Mouse (Mus musculus) left cerebral cortex, adult 18-20 months (tissue): ENCODE measurements around the gene Ghrh. TPM values are rescaled to one million over a fixed set of nuclear protein-coding genes. Genes with fewer than 3 reads are reported as not detected.
"Not testable (repeated sequence)": the region's sequence is repeated elsewhere in the genome, so short reads cannot be mapped to it uniquely, and the experiment has no call there.

Source experiments
- DNase-seq, 2 experiments: peaks; one replicate each; pipeline ENCODE4 v3.0.0; 2021 to 2022; ENCODE audit warnings: low spot score in 2 of 2, mixed read lengths in 1 of 2
- long read RNA-seq, 2 experiments: library from polyadenylated mRNA; stranded (forward); transcript quantifications; one replicate each; pipeline ENCODE4 v2.0.0; 2021
- total RNA-seq, 2 experiments: library from RNA; stranded (reverse); gene quantifications; 2 replicates each; pipeline ENCODE4 v1.2.3; 2021

Gene Ghrh
- total RNA-seq = not detected
- long read RNA-seq, experiment 1 = 0 reads
- long read RNA-seq, experiment 2 = 0 reads

DNA sequence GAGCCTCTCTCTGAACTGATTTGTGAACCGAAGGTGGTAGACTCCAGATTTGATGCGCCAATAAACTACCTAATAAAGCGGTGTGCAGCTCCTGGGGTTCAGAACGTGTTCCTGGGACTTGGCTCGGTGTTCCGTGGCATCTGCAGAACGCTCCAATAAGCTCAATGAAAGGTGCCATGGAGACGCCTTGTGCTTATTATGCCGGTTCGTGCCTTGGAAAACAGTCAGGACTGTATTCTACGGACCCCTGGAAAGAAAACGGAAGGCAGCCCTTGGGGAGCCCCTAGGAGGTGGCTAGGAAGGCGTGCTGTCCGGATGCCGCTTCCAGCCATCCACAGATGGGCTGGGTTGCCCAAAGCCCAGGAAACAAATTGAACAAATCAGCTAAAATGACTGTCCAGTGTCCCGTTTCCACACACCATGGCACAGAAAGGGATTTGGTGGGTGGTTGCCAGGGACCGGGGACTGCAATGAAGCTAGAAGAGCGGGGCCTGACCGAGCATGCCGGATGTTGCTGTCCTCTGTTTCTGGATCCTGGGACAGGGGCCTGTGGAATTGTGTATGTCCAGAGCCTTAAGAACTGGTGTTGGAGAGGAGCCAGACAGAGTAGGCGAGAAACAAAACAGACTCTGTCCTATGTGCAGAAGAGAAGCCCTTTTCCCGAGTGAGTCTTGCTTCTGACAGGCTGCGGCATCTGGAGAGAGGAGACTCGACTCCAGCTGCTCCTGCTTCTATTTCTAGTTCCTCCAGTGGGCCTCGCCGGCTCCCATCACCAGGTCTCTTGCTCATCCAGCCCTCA, at the start of gene Ghrh:
Ghrh (minus strand) TSS at position 146 of the 799 bp plus-strand sequence.
- peak; percentile 36 to 44 for DNase-seq

DNA sequence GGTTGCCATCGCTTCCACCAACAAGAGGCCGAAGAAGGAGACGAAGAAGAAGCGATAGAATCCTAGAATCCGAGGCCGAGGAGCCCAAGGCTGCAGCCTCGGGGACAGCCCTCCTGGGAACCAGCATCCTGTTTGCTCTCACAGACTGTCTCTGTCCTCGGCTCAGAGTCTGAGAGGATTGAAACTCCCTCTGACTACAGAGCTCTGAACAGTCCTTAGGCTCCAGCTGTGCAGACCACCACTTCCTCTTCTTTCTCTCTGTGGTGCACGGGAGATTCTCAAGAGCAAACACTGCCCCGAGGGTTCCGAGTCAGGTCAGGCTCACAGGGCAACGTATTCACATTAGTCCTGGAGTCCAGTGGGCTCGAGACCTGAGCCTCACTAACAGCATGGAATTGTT, 48.7 kb upstream of the Ghrh start:
- DNase-seq = no peak

DNA sequence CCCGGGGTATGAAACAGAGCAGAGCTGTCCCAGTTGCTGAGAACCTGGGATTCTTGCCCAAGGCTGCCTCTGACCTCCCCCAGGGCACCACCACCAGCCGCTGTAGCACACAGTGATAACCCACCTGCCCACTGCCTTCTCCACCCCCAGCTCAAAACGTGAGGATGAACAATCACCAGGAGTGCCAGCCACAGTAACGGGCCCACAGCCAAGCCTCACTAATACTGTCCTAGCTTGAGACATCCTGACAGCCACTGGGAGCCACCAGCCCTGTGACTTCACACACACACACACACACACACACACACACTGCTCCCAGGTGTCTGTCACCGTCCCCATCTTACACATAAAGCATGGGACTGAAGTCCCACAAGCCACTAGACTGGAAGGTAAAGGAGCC, 48.1 kb upstream of the Ghrh start:
- DNase-seq = no peak

DNA sequence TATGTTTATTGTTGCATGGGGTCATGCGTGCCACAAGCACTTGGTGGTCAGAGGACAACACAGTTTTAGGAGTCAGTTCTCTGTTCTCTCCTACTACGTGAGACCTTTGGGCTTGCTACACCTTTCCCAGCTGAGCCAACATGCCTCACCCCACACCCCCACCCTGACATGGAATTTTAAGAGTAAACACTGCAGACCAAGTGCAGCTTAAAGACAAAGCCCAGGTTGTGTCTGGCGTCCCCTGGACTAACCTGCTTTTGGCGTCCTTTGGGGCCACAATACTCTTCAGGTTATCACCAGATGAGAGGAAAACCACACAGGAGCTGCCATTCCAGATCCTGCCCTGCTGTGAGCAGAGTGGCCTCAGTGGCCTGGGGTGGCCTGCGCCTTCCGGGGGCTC, 47.6 kb upstream of the Ghrh start:
- no peak for DNase-seq

DNA sequence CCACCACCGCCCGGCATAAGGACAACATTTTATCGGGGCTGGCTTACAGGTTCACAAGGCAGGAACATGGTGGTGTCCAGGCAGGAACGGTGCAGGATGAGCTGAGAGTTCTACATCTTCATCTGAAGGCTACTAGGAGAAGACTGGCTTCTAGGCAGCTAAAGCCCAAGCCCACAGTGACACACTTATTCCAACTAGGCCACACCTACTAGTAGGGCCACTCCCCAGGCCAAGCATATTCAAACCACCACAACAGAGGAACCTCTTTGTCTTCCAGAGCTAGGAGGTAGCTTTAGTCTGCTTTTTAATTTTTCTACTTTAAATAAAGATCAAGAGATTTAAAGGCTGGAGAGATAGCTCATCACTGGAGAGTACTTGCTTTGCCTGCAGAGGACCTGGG, 46.2 kb upstream of the Ghrh start:
- no peak for DNase-seq

DNA sequence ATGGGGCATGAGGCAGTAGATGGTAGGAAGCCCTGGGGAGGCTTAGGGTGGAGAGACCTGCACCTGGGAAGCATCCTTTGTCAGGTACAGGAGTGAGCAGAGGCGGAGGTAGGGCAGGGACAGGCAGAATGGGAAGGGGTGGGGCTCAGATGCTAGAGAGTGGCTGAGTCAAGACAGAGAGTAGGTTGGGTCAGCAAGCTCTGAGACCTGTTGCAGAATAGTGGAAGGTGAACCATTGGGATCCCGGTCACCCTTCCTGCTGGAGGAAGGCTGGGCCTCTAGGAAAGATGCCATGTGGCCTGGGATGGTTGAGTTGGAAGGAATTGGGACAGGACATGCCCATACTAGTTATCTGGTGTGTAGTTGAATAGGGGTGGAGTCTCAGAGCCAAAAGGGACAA, 45.0 kb upstream of the Ghrh start:
- DNase-seq = no peak

DNA sequence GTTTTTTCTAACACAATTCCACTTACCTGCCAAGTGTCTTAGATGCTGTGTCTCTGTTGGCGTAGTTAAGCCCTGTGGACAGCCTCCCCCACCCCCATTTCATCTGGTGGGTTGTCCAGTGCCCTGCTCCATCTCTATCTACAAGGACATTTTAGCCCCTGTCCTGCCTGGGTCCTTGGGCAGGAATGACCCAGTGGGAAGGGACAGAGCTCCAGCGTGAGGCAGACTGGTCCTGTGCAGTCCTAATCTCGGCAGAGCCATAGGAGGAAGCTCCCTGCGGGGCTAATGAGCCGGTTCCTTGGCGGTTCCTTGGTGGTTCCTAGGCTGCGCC, 42.2 kb upstream of the Ghrh start:
- no peak for DNase-seq

DNA sequence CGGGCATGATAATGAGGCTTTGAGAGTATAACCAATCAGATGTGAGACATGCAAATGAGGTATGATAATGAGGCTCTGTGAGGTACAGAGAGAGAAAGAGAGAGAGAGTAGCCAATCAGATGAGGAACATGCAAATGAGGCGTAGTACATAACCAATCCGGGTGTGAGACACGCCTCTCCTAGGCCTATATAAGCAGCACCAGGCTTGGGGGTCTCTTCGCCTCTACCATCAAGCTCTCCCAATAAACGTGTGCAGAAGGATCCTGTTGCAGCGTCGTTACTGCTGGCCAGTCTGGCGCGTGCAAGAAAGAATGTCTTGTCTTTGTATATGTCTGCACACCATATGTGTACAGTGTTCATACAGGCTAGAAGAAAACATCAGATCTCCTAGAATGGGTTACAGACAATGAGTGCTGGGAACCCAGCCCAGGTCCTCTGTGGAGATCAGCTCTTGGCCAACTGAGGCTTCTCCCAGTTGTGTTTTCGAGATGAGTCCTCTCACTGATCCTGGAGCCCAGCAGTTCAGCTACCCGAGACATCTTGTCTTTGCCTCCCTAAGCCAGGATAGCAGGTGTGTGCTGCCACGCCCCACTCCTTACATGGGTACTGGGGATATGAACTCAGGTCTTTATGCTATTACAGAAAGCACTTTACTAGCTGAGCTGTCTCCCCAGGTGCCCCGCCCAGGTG, 41.7 kb upstream of the Ghrh start:
- not testable (repeated sequence) for DNase-seq

DNA sequence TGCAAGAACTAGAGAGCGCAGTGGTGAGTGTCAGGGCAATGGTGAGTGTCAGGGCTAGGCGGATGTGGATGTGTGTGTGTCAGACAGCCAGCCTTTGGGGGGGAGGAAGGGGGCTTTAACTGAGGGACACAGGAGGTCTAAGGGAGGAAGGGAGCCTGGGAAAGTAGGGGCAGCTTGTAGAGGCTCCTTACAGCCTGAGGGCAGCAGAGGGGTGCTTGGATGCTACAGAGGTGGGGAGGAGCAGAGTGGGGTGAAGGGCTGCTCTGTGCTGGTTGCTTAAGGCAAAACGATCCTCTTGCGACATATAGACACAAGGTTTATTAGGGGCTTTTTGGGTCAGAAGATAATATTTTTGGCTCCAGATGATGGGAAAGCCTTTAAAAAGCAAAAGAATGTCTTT, 37.5 kb upstream of the Ghrh start:
- no peak for DNase-seq

DNA sequence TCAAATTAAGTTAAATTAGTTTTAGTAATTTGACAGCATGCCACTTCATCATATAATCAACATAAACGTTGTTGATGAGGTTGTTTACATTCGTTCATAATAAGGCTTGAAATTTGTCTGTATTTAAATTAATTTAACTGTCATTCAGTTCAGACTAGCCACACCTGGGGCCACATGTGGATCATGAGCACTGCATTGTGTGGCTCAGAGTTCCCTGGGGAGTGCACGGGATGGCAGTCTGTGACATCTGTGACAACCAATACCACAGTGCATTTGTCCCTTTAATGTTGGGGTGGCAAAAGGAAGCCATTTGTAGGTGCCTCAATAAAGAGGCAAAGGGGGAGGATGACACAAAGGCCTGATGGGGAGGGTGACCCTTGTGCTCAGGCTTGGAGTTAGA, 29.7 kb upstream of the Ghrh start:
- no peak for DNase-seq

DNA sequence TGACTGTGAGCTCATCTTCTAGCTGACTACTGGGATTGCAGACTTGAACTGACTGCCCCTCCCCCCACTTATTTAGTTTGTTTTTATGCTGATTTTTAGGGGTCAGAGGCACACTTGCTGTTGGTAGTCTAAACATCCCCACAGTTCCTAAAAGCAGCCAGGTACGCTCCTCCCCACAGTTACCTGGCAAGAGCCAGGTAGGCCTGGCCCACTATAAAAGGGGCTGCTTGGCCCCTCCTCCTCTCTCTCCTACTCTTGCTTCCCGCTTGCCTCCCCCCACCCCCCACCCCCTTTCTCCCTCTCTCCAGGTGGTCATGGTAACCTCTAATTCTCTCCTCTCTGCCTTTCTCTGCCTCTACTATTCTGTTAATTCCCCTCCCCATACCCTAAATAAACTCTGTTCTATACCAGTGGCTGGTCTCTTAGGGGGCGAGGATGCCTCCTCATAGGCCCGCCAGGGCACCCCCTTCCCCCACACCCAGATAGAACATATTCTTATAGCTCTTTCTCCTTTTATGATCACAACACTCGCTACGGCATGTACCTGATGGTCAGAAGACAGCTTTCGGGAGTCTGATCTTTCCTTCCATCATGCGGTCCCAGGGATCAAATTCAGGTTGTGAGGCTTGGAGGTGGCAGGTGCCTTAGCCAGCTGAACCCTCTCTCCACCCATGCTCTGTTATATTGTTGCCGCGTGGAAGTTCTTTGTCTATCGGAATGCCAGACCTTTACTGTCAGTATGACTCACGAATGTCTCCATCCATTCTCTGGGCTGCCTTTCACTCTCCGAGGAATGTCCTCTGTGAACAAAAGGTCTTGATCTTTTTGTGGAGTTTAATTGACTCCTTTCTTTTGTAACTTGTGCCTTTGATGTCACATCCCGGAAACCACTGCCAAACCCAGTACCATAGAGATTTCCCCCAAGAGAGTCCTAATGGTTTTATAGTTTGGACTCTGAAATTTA, 28.8 kb upstream of the Ghrh start:
- no peak for DNase-seq

DNA sequence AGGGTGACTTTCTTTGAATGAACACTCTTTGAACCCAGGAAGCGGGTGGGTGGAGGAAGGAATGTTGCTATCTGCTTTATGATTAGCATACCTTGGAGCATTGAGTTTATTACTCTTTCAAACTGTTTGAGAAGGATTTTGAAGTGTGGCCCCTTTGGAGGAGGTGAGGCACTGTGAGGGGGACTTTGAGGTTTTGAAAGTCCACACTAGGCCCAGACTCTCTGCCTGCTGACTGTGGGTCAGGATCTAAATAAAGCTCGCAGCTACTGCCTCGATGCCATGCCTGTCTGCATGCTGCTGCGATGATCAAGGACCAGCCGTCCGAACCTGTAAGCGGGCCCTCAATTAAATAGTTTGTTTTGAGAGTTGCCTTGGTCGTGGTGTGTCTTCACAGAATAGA, 27.7 kb upstream of the Ghrh start:
- no peak for DNase-seq

DNA sequence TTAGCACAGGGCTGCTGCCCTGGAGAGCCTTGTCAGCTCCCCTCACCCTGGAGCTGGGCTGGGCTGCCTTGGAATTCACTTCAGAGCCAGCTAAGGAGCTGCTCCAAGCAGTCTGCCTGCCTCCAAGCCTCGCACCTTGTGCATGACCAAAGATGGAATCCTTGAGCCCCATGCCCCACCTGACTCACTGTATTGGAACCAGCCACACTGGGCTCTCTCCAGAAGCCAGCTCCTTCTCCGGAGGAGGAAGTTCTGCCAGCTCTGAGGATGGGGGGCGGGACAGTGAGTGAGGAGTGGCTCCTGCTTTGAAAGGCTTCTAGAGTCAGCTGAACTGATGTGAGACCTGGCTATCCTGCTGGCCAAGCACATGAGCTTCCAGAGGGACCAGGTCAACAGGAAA, 26.4 kb upstream of the Ghrh start:
- no peak for DNase-seq

DNA sequence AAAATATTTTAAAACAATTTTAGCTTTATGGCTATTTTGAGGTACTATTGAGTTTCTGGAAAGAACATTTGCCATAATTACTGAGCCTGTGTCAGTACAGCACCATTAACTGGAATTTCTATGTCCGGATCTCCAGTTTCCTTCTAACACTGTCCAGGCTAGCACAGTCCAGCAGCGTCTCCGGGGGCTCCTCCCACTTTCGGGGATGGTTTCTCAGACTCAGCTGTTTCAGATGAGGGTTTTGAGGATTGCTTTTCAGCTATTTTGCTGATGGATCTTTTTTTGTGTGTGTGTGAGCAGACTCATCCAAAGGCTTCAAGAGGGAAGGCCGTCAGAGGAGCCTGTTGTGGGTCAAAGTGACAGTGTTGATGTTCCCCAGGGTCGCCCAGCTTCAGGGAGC, 24.4 kb upstream of the Ghrh start:
- no peak for DNase-seq

DNA sequence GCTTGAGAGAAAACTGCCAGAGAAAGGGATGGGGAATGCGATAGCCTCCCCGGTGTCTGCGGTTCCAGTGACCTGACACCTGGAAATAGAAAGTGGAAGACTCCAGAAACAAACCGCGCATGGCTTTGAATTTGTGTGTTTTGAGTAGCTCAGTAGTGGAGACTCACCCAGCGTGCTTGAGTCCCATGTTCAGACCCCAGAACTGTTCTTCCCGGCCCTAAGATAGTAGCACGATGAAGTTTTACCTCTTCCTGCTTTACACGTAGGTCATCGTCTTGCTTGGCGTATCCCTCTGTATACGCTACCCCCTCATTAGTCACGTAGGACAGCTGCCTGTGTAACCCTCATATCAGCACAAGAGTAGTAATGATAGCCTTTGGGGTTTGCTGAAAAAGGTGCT, 20.7 kb upstream of the Ghrh start:
- no peak for DNase-seq

DNA sequence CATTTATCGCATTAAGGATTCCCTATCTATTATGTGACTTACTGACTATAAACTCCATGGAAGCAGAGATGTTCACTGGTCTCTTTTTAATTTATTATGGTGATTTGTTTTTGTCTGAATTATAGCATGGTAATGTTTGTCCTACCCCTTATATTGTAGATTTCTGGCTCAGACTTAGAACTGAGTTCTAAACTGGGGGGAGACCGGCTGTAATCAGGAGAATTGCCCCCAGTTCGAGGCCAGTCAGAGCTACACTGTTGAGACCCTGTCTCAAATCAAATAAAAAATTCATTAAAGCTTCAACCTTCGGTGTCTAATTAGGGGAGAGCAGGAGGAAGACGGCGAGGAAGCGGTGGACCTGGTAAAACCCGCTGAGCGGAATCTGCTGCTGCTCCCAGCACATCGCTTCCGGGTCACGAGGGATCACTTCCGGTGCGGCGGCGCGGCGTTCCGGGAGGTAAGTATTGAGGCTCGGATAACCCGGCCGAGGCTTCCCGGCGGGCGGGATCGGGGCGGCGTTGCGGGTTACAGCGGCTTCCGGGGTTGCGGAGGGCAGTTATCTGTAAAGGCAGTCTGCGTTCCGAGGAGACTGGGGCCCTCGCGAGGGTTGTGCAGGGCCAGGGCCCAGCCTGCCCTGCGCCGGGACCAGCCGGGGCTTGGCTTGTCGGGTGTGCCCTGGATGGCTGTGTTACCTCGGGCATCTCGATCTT, 20.0 kb upstream of the Ghrh start, which contains the start of gene Manbal:
Manbal (plus strand) TSS at position 411 of the 710 bp plus-strand sequence.
- DNase-seq = peak; percentile 95 to 99

DNA sequence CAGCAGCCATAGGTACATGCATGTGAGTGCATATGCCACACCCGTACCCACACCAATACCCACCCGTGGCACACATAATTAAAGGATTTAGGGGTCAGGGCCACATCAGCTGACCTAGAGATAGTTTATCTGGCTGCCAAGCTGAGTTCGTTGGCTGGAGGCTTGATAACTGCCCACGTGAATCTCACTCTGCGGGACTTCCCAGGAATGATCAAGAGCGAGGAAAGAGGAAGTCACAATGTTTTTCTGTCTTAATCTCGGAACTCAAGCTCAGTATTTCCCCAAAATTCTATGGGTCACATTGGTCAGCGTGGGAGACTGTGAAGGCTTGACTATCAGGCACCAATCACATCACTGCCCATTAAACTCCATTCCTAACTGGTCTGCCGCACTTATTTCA, 19.5 kb upstream of the Ghrh start:
- DNase-seq = no peak

DNA sequence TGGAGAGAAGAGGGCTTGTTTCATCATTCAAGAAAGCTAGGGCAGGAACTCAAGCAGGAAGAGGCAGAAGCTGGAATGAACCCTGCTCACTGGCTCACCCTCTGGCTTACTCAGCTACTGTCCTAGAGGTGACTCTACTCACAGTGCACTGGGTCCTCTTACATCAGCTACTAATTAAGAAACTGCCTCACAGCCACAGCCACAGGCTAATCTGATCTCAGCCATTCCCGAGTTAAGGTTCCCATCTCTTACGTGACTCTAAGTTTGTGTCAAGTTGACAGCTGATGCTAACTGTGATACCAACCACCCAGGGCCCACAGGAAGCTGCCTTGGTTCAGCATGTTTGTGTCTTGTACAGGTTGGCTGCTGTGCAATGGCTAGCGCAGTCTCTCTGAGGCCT, 15.7 kb upstream of the Ghrh start:
- DNase-seq = no peak

DNA sequence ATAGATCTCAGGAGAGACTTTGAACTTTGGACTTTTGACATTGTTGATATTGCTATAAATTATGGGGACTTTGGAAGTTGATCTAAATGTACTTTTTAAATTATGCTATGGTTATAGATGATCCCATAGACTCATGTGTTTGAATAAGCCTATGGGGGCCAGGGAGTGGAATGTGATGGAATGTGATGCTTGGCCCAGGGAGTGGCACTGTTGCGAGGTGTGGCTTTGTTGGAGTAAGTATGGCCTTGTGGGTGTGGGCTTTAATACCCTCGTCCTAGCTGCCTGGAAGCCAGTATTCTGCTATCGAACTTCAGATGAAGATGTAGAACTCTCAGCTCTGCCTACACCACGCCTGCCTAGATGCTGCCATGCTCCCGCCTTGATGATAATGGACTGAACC, 12.7 kb upstream of the Ghrh start:
- no peak for DNase-seq

DNA sequence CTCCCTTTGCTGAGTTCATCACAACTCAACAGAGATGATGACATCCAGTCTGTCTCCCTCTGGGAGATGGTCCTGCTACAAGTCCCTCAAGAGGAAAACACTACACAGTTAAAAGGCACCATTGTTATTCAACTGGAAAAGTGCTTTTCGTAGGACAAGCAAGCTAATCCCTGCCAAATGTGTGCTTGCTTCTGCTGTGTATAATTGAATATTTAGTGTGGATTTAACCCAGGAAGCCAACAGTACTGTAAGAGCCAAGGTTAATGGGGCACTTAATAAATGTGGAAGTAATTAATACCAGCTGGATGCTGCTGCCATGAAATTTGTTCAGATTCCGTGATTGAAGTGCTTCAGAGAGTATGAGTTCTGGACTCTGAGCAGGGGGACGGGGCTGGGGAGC, 6.8 kb upstream of the Ghrh start:
- no peak for DNase-seq

DNA sequence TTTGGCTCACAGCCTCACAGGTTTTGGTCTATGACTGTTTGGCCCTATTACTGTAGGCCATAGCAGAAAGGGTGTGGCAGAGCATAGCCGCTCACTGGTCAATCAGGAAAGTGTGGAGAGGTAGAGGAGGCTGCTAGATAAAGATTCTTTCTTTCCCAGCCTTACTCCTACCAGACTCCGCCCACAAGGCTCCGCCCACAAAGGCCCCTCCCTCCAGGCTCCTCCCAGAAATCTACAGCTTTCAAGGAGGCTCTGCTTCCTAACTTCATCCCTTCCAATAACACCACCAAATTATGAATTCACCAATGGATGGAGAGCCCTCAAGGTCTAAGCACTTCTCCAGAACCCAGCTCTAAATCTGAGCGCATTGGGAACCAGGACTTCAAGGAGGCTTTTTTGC, 5.9 kb upstream of the Ghrh start:
- DNase-seq = no peak
